24 mouse cellular contexts compared by ENCODE assay signal in the genomic region with DNA sequence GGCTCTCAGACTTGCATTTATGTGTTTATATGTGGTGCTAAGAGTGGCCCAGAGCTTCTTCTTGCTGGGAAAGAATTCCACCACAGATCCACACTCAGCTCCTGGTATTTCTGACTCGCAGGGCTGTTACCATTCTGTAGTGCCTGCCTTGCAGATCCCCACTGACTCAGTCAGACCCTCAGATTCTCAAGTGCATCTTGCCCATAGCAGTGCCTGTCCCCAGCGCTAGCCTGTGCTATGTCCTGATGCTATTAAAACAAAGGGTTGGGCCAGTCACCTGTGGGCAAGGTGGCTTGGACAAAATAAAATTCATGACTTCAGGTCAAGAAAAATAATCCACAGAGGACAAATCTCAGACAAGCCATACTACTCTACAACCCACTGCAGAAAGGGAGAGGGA.
"Had no signal": no experiment of that assay in that cellular context is flagged by ENCODE, and none has a peak within 500 bp of the region (broad histone marks: within the 10 kb centered on the region; RNA-seq: fewer than 3 reads in every experiment).

No protein-coding gene starts in this region.

- H3K9ac ChIP-seq: forebrain, postnatal 0 days; heart, embryonic 13.5 days; heart, embryonic 15.5 days; hindbrain, embryonic 13.5 days; hindbrain, embryonic 15.5 days; kidney, embryonic 15.5 days; limb, embryonic 13.5 days; limb, embryonic 15.5 days had no signal

- H3K4me1 ChIP-seq: heart, embryonic 15.5 days; hindbrain, embryonic 13.5 days; hindbrain, embryonic 15.5 days; kidney, embryonic 15.5 days; limb, embryonic 13.5 days; limb, embryonic 15.5 days had no signal

- DNase-seq: forebrain, postnatal 0 days; gastrocnemius, postnatal 14 days; heart, postnatal 14 days; heart, postnatal 36 days; kidney, adult 11 months; kidney, adult 2 months; kidney, adult 9 months; kidney, postnatal 14 days; kidney, postnatal 36 days; layer of hippocampus, adult 9-11 months; layer of hippocampus, postnatal 36 days; left cerebral cortex, postnatal 4 days had no signal

- H3K27me3 ChIP-seq: heart, embryonic 13.5 days; heart, embryonic 15.5 days; hindbrain, embryonic 13.5 days; hindbrain, embryonic 15.5 days; kidney, embryonic 15.5 days; limb, embryonic 13.5 days; limb, embryonic 15.5 days had no signal

- ATAC-seq: forebrain, postnatal 0 days; hindbrain, postnatal 0 days; intestine, embryonic 16.5 days had no signal

- H3K9me3 ChIP-seq: heart, embryonic 13.5 days; heart, embryonic 15.5 days; hindbrain, embryonic 13.5 days; hindbrain, embryonic 15.5 days; kidney, embryonic 15.5 days; limb, embryonic 13.5 days; limb, embryonic 15.5 days had no signal

- H3K4me3 ChIP-seq: heart, adult 2 months; heart, embryonic 13.5 days; heart, embryonic 15.5 days; hindbrain, embryonic 13.5 days; hindbrain, embryonic 15.5 days; kidney, embryonic 15.5 days; limb, embryonic 13.5 days; limb, embryonic 15.5 days had no signal

- H3K36me3 ChIP-seq: heart, embryonic 15.5 days had no signal

- H3K4me2 ChIP-seq: heart, embryonic 13.5 days; heart, embryonic 15.5 days; hindbrain, embryonic 13.5 days; hindbrain, embryonic 15.5 days; kidney, embryonic 15.5 days; limb, embryonic 13.5 days; limb, embryonic 15.5 days; liver, embryonic 11.5 days had no signal

- H3K27ac ChIP-seq: heart, adult 2 months; heart, embryonic 13.5 days; heart, embryonic 15.5 days; hindbrain, embryonic 13.5 days; hindbrain, embryonic 15.5 days; hindbrain, postnatal 0 days; kidney, embryonic 15.5 days; kidney, postnatal 0 days; limb, embryonic 13.5 days; limb, embryonic 15.5 days had no signal
